Mouse (Mus musculus) limb, embryonic 12.5 days (tissue): ENCODE data around the gene Mmp15. TPM values are rescaled to one million over a fixed set of nuclear protein-coding genes. Genes with fewer than 3 reads are reported as not detected.
"Not testable (repeated sequence)": the region's sequence is repeated elsewhere in the genome, so short reads cannot be mapped to it uniquely, and the experiment has no call there.

Source experiments
- ATAC-seq: fragments of 200-750 bp; cut with Nextera tagmentation; 2 replicates; pipeline ENCODE4 v1.8.0; 2017; ENCODE audit warnings: low read depth, moderate TSS enrichment; ENCODE audit not compliant: insufficient number of reproducible peaks, insufficient read depth, low FRiP score, low TSS enrichment
- H3K27ac ChIP-seq: fragments of 300-500 bp; sonication (generic); 2 replicates; pipeline ENCODE4 v1.5.1; 2016; ENCODE audit warnings: mild to moderate bottlenecking, moderate library complexity
- H3K27me3 ChIP-seq: fragments of 300-500 bp; sonication (generic); 2 replicates; pipeline ENCODE4 v1.6.1; 2016; ENCODE audit warnings: mild to moderate bottlenecking, moderate library complexity
- H3K36me3 ChIP-seq: fragments of 300-500 bp; sonication (generic); 2 replicates; pipeline ENCODE4 v1.6.1; 2016; ENCODE audit warnings: mild to moderate bottlenecking, moderate library complexity
- H3K4me1 ChIP-seq: fragments of 300-500 bp; sonication (generic); replicated peaks from 2 replicates; pipeline ENCODE4 v1.6.1; 2016
- H3K4me2 ChIP-seq: fragments of 300-500 bp; sonication (generic); 2 replicates; pipeline ENCODE4 v1.6.1; 2016; ENCODE audit warnings: mild to moderate bottlenecking, moderate library complexity
- H3K4me3 ChIP-seq: fragments of 300-500 bp; sonication (generic); replicated peaks from 2 replicates; pipeline ENCODE4 v1.5.1; 2016; ENCODE audit warnings: mild to moderate bottlenecking
- H3K9ac ChIP-seq: fragments of 300-500 bp; sonication (generic); replicated peaks from 2 replicates; pipeline ENCODE4 v1.6.1; 2016; ENCODE audit warnings: mild to moderate bottlenecking, moderate library complexity
- H3K9me3 ChIP-seq: fragments of 300-500 bp; sonication (generic); 2 replicates; pipeline ENCODE4 v1.6.1; 2016; ENCODE audit warnings: mild to moderate bottlenecking, moderate library complexity
- WGBS: fragments of 180-500 bp; shearing (Covaris S2); methylation state at CpG from one replicate; pipeline ENCODE4 v1.1.7; 2016; 5-methylcytosine and 5-hydroxymethylcytosine counted together
- polyA plus RNA-seq: library from polyadenylated mRNA; unstranded; fragments of >200 nt; fragmentation: Nextera tagmentation; extraction: Ambion mirVana; gene quantifications from 2 replicates; pipeline ENCODE4 v1.2.1, GENCODE M21; 2016

Gene Mmp15
- polyA plus RNA-seq, 1 experiment from 2014 or later, result 12.5 TPM

- Histone ChIP-seq H3K36me3 (no peaks in the 10 kb centered on the region), H3K4me2 (no peak overlapping the region), H3K27me3 (no peaks in the 10 kb centered on the region), H3K9ac (0 out of 2 replicates have a peak overlapping the region, but pooled peaks have one; percentile 37), H3K27ac (peak overlapping the region; percentile 19; the same call in 1 of the 2 replicates), H3K4me1 (peaks cover 21% of the 10 kb centered on the region), H3K4me3 (no peak overlapping the region), H3K9me3 (peaks cover 2% of the 10 kb centered on the region; the same call in 1 of the 2 replicates)
- WGBS, result 63% methylated on average over 3 of the region's 3 CpGs
- no peak for ATAC-seq
These were observed 8.9 kb downstream of the Mmp15 start for GRCm38 (mm10) chr8:95361016-95361341.

- H3K4me3 ChIP-seq, result no peak overlapping the region
- no peaks in the 10 kb centered on the region for H3K27me3 ChIP-seq
- no peak for ATAC-seq
- no peak overlapping the region for H3K27ac ChIP-seq
- no peak overlapping the region for H3K9ac ChIP-seq
- H3K4me2 ChIP-seq, result no peak overlapping the region
- peaks cover 21% of the 10 kb centered on the region for H3K4me1 ChIP-seq
- peaks cover 2% of the 10 kb centered on the region; the same call in 1 of the 2 replicates for H3K9me3 ChIP-seq
- no peaks in the 10 kb centered on the region; the same call in 1 of the 2 replicates for H3K36me3 ChIP-seq
- WGBS, result 62% methylated on average over 6 of the region's 6 CpGs
These were observed 10.2 kb downstream of the Mmp15 start for GRCm38 (mm10) chr8:95362272-95362671.

- Histone ChIP-seq H3K9me3 (peaks cover 2% of the 10 kb centered on the region; the same call in 1 of the 2 replicates), H3K4me3 (no peak overlapping the region), H3K9ac (no peak overlapping the region), H3K4me2 (no peak overlapping the region), H3K27ac (no peak overlapping the region), H3K36me3 (peaks cover 4% of the 10 kb centered on the region; the same call in 1 of the 2 replicates), H3K27me3 (no peaks in the 10 kb centered on the region), H3K4me1 (peaks cover 19% of the 10 kb centered on the region)
- 89% methylated on average over 2 of the region's 2 CpGs for WGBS
- ATAC-seq, result no peak
These were observed 11.8 kb downstream of the Mmp15 start for GRCm38 (mm10) chr8:95363849-95364248.

- peak overlapping the region; percentile 84 for H3K27ac ChIP-seq
- peak overlapping the region; percentile 62 for H3K4me2 ChIP-seq
- H3K9me3 ChIP-seq, result no peaks in the 10 kb centered on the region
- ATAC-seq, result peak; percentile 65
- no peaks in the 10 kb centered on the region for H3K27me3 ChIP-seq
- WGBS, result 38% methylated on average over 20 of the region's 20 CpGs
- peak overlapping the region; percentile 38 for H3K4me3 ChIP-seq
- H3K4me1 ChIP-seq, result peaks cover 17% of the 10 kb centered on the region
- peaks cover 31% of the 10 kb centered on the region for H3K36me3 ChIP-seq
- peak overlapping the region; percentile 60 for H3K9ac ChIP-seq
These were observed 17.7 kb downstream of the Mmp15 start for GRCm38 (mm10) chr8:95369581-95370326.

- Histone ChIP-seq H3K27ac (no peak overlapping the region), H3K27me3 (no peaks in the 10 kb centered on the region), H3K4me3 (no peak overlapping the region), H3K9ac (no peak overlapping the region), H3K9me3 (no peaks in the 10 kb centered on the region), H3K36me3 (peaks cover 27% of the 10 kb centered on the region), H3K4me2 (no peak overlapping the region), H3K4me1 (peaks cover 29% of the 10 kb centered on the region)
- no peak for ATAC-seq
- 74% methylated on average over 12 of the region's 12 CpGs for WGBS
These were observed 21.4 kb downstream of the Mmp15 start for GRCm38 (mm10) chr8:95373389-95374002.

- no peak for ATAC-seq
- 77% methylated on average over 3 of the region's 3 CpGs for WGBS
- Histone ChIP-seq H3K4me2 (no peak overlapping the region), H3K27me3 (no peaks in the 10 kb centered on the region), H3K4me3 (no peak overlapping the region), H3K27ac (no peak overlapping the region), H3K36me3 (peaks cover 27% of the 10 kb centered on the region), H3K4me1 (peaks cover 21% of the 10 kb centered on the region), H3K9me3 (no peaks in the 10 kb centered on the region), H3K9ac (no peak overlapping the region)
These were observed 22.4 kb downstream of the Mmp15 start for GRCm38 (mm10) chr8:95374429-95374828.

- peaks cover 12% of the 10 kb centered on the region for H3K4me1 ChIP-seq
- no peaks in the 10 kb centered on the region for H3K27me3 ChIP-seq
- no peak overlapping the region for H3K4me2 ChIP-seq
- H3K4me3 ChIP-seq, result no peak overlapping the region
- 86% methylated on average over 7 of the region's 7 CpGs for WGBS
- no peaks in the 10 kb centered on the region for H3K9me3 ChIP-seq
- no peak overlapping the region for H3K9ac ChIP-seq
- ATAC-seq, result no peak
- peaks cover 24% of the 10 kb centered on the region for H3K36me3 ChIP-seq
- no peak overlapping the region for H3K27ac ChIP-seq
These were observed 23.4 kb downstream of the Mmp15 start for GRCm38 (mm10) chr8:95375374-95375930.

GRCm38 (mm10) chr8:95376309-95376999, 24.4 kb downstream of the Mmp15 start:
- H3K27me3 ChIP-seq, result no peaks in the 10 kb centered on the region
- H3K36me3 ChIP-seq, result peaks cover 14% of the 10 kb centered on the region
- H3K4me2 ChIP-seq, result no peak overlapping the region
- WGBS, result 81% methylated on average over 12 of the region's 12 CpGs
- H3K9me3 ChIP-seq, result no peaks in the 10 kb centered on the region
- no peak overlapping the region for H3K27ac ChIP-seq
- no peak overlapping the region for H3K4me3 ChIP-seq
- ATAC-seq, result no peak
- no peak overlapping the region for H3K9ac ChIP-seq
- H3K4me1 ChIP-seq, result peaks cover 12% of the 10 kb centered on the region

- Histone ChIP-seq H3K36me3 (peaks cover 7% of the 10 kb centered on the region; the same call in 1 of the 2 replicates), H3K4me1 (peaks cover 12% of the 10 kb centered on the region), H3K27ac (no peak overlapping the region), H3K4me3 (no peak overlapping the region), H3K4me2 (no peak overlapping the region), H3K27me3 (no peaks in the 10 kb centered on the region), H3K9ac (no peak overlapping the region), H3K9me3 (no peaks in the 10 kb centered on the region)
- no peak for ATAC-seq
- whole genome bisulfite sequencing, result 78% methylated on average over 4 of the region's 4 CpGs
These were observed 25.0 kb downstream of the Mmp15 start for GRCm38 (mm10) chr8:95377101-95377500.

- peaks cover 12% of the 10 kb centered on the region for H3K4me1 ChIP-seq
- no peaks in the 10 kb centered on the region for H3K27me3 ChIP-seq
- no peaks in the 10 kb centered on the region for H3K36me3 ChIP-seq
- H3K9ac ChIP-seq, result no peak overlapping the region
- H3K4me2 ChIP-seq, result no peak overlapping the region
- no peak overlapping the region for H3K27ac ChIP-seq
- no peak for ATAC-seq
- no peak overlapping the region for H3K4me3 ChIP-seq
- no peaks in the 10 kb centered on the region for H3K9me3 ChIP-seq
- WGBS, result 13% methylated on average over 7 of the region's 7 CpGs
These were observed 25.8 kb downstream of the Mmp15 start for GRCm38 (mm10) chr8:95377863-95378291.

GRCm38 (mm10) chr8:95378928-95379327, 26.9 kb downstream of the Mmp15 start:
- H3K4me2 ChIP-seq, H3K4me3 ChIP-seq, H3K9ac ChIP-seq, ATAC-seq, H3K9me3 ChIP-seq, H3K27ac ChIP-seq, H3K36me3 ChIP-seq, H3K27me3 ChIP-seq: not testable (repeated sequence)
- 96% methylated on average over 11 of the region's 11 CpGs for WGBS
- H3K4me1 ChIP-seq, result peaks cover 12% of the 10 kb centered on the region
